Mouse (Mus musculus): ENCODE data around the gene Trim65. TPM values are rescaled to one million over a fixed set of nuclear protein-coding genes. Genes with fewer than 3 reads are reported as not detected.

Gene Trim65
- total and polyA plus RNA-seq, 3 experiments = 0.66 to 2.0 (median 1.4) TPM

- Histone ChIP-seq H3K9ac (ENCODE audit: insufficient read depth, low read depth) (no peak overlapping the region), H3K4me2 (ENCODE audit: insufficient read depth, low read depth, poor library complexity, severe bottlenecking) (no peak overlapping the region), H3K27ac (ENCODE audit: insufficient read depth, low read depth) (no peak overlapping the region), H3K4me1 (ENCODE audit: control insufficient read depth in 1 of 2, insufficient read depth in 2 of 2) (peaks cover 0 to 5% of the 10 kb centered on the region in 2 experiments; a peak in 1 of 4 replicates), H3K79me2 (replicated peaks; ENCODE audit: control insufficient read depth, extremely low read depth, insufficient read depth, poor library complexity, severe bottlenecking) (no peaks in the 10 kb centered on the region), H3K36me3 (replicated peaks in 1 of 2; ENCODE audit: control insufficient read depth in 1 of 2, insufficient read depth in 1 of 2, low read length in 1 of 2) (peaks cover 99 to 100% of the 10 kb centered on the region in 2 experiments), H3K27me3 (replicated peaks) (no peaks in the 10 kb centered on the region), H3K9me3 (replicated peaks; ENCODE audit: low read length) (no peaks in the 10 kb centered on the region), H3K4me3 (replicated peaks in 1 of 3; ENCODE audit: low read depth in 2 of 3, low read length in 2 of 3, poor library complexity in 1 of 3) (no peak overlapping the region)
- dilution Hi-C loops (cut with MboI; ENCODE audit: extremely low pct_ligation_motif_present, extremely low pct_unique_long_range_greater_than_20kb, low sequenced_read_pairs) (no loop called here), in situ Hi-C loops (cut with MboI; ENCODE audit: low pct_ligation_motif_present, low pct_unique_long_range_greater_than_20kb, low sequenced_read_pairs) (no loop called here)
- TF ChIP-seq PAX5 (IDR thresholded peaks at IDR 0.05; ENCODE audit: low read length) (no peak), BHLHE40 (IDR thresholded peaks at IDR 0.05; ENCODE audit: low read depth, low read length) (no peak), USF1 (IDR thresholded peaks at IDR 0.05; ENCODE audit: low read depth, low read length) (no peak), ZKSCAN1 (IDR thresholded peaks at IDR 0.05; ENCODE audit: borderline replicate concordance, low read depth, low read length) (no peak), MAX (IDR thresholded peaks at IDR 0.05; ENCODE audit: low read length) (no peak), SIN3A (IDR thresholded peaks at IDR 0.05; ENCODE audit: low read length) (no peak), NELFE (IDR thresholded peaks at IDR 0.05; ENCODE audit: low read depth, low read length) (no peak), JUND (conservative IDR thresholded peaks at IDR 0.05; ENCODE audit: low read depth, low read length) (no peak)
- no peak for DNase-seq (ENCODE audit: extremely low read depth)
These were observed 17.9 kb upstream of the Trim65 start for GRCm38 (mm10) chr11:116148761-116149221.

DNA sequence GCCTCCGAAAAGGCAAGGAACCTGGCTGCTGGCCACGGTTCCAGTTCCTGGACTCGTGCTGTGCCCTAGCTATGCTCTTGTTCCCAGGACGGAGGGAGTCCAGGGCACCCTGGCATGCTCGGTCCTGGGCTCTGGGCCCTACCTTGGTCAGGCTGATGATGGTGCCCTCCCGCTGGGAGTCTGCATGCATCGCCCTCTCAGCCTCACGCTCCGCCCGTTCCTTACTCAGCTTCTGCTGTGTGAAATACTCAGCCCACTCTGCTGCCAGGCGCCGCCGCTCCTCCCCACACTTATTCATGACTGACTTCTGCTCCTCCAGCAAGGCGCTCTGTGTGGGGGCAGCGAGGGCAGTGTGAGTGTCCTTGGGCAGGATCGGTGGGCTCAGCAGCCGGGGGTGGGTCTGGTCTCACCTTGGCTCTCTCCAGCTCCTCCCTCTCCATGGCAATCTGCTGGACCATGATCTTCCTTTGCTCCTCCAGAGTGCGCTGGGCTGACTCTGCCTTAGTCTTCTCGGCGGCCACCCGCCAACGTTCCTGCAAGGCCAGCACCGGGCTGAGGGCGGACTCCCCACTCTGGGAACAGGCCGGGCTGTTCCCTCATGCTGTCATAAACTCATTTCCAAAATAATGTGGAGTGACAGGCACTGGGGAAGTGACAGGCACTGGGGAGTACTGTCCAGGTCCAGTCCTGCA is 15.5 kb upstream of the Trim65 start:
- Histone ChIP-seq H3K79me2 (replicated peaks; ENCODE audit: control insufficient read depth, extremely low read depth, insufficient read depth, poor library complexity, severe bottlenecking) (no peaks in the 10 kb centered on the region), H3K4me2 (ENCODE audit: insufficient read depth, low read depth, poor library complexity, severe bottlenecking) (no peak overlapping the region), H3K9me3 (replicated peaks; ENCODE audit: low read length) (no peaks in the 10 kb centered on the region), H3K4me3 (replicated peaks in 1 of 3; ENCODE audit: low read depth in 2 of 3, low read length in 2 of 3, poor library complexity in 1 of 3) (no peak overlapping the region), H3K27me3 (replicated peaks) (no peaks in the 10 kb centered on the region), H3K27ac (ENCODE audit: insufficient read depth, low read depth) (no peak overlapping the region), H3K4me1 (ENCODE audit: control insufficient read depth in 1 of 2, insufficient read depth in 2 of 2) (peaks cover 9 to 26% of the 10 kb centered on the region in 2 experiments), H3K9ac (ENCODE audit: insufficient read depth, low read depth) (no peak overlapping the region), H3K36me3 (replicated peaks in 1 of 2; ENCODE audit: control insufficient read depth in 1 of 2, insufficient read depth in 1 of 2, low read length in 1 of 2) (peaks cover 92 to 100% of the 10 kb centered on the region in 2 experiments)
- dilution Hi-C loops (cut with MboI; ENCODE audit: extremely low pct_ligation_motif_present, extremely low pct_unique_long_range_greater_than_20kb, low sequenced_read_pairs) = no loop called here
- in situ Hi-C loops (cut with MboI; ENCODE audit: low pct_ligation_motif_present, low pct_unique_long_range_greater_than_20kb, low sequenced_read_pairs) = no loop called here
- DNase-seq (ENCODE audit: extremely low read depth) = no peak
- TF ChIP-seq HCFC1 (IDR thresholded peaks at IDR 0.05; ENCODE audit: low read depth, low read length) = no peak
- TF ChIP-seq MAFK (IDR thresholded peaks at IDR 0.05; ENCODE audit: insufficient replicate concordance, low read length) = no peak
- TF ChIP-seq POLR2A (IDR thresholded peaks at IDR 0.05; ENCODE audit: low read depth, low read length) = no peak
- TF ChIP-seq ELF1 (IDR thresholded peaks at IDR 0.05; ENCODE audit: low read depth, low read length) = no peak
- TF ChIP-seq BHLHE40 (IDR thresholded peaks at IDR 0.05; ENCODE audit: low read depth, low read length) = no peak
- TF ChIP-seq E2F4 (IDR thresholded peaks at IDR 0.05; ENCODE audit: insufficient replicate concordance, low read depth, low read length) = no peak
- TF ChIP-seq ZKSCAN1 (IDR thresholded peaks at IDR 0.05; ENCODE audit: borderline replicate concordance, low read depth, low read length) = no peak
- TF ChIP-seq CHD1 (IDR thresholded peaks at IDR 0.05; ENCODE audit: low read depth, low read length) = no peak
- TF ChIP-seq IRF4 (IDR thresholded peaks at IDR 0.05; ENCODE audit: low read depth, low read length) = no peak
- TF ChIP-seq SMC3 (IDR thresholded peaks at IDR 0.05; ENCODE audit: low read depth, low read length) = no peak
- no peak for TF ChIP-seq JUN (IDR thresholded peaks at IDR 0.05; ENCODE audit: insufficient read depth, low read depth, low read length)
- no peak for TF ChIP-seq CHD2 (IDR thresholded peaks at IDR 0.05; ENCODE audit: low read length)
- TF ChIP-seq ZC3H11A (IDR thresholded peaks at IDR 0.05; ENCODE audit: low read depth, low read length) = no peak
